Mouse (Mus musculus) cortical plate, adult 2 months (tissue): ENCODE results near the gene 4930556J24Rik.

Experiments used
- CTCF ChIP-seq: fragments of 200-500 bp; IDR thresholded peaks from 2 replicates; pipeline ENCODE4 v1.5.1; 2011; ENCODE audit warnings: mild to moderate bottlenecking, control low read depth, low read length; ENCODE audit not compliant: insufficient read depth; ENCODE audit errors: extremely low read depth
- POLR2A ChIP-seq: fragments of 200-500 bp; IDR thresholded peaks from 2 replicates; pipeline ENCODE4 v1.6.1; 2011; ENCODE audit warnings: mild to moderate bottlenecking, low read length, control low read depth; ENCODE audit not compliant: insufficient read depth; ENCODE audit errors: extremely low read depth

- no peak for TF ChIP-seq CTCF
- no peak for TF ChIP-seq POLR2A
Measured at GRCm38 (mm10) chr11:3973081-3973480, 3.5 kb downstream of the 4930556J24Rik start.
